Mouse (Mus musculus) ovary, adult 18-20 months (tissue): ENCODE results near the gene Spns2.
"Not testable (repeated sequence)": the region's sequence is repeated elsewhere in the genome, so short reads cannot be mapped to it uniquely, and the experiment has no call there.

Source experiments
- DNase-seq: peaks from one replicate; pipeline ENCODE4 v3.0.0; 2022; ENCODE audit warnings: low spot score, mixed read lengths

Gene Spns2

GRCm38 (mm10) chr11:72471381-72471780 lies 18.3 kb downstream of the Spns2 start:
- DNase-seq = no peak

- no peak for DNase-seq
These were observed 19.7 kb downstream of the Spns2 start for GRCm38 (mm10) chr11:72470004-72470403.

DNA sequence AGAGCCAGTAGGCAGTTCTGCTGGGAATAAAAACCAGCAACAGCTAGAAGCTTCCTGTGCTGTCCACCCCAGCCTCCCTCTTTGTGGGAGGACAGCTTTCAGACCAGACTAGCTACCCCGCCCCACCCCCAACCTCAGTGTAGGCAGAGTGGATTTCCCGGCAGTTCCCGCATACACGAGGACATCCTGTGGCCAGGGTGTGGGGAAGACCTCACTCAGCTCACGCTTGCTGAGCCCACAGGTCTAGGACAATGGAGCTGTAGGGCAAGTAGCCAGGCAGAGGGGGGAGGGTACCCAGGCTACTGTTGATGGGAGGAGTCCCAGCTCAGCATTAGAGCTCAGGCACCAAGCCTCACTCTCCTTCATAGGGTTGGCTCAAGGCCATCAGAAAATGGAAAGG lies 20.5 kb downstream of the Spns2 start:
- peak; percentile 68 for DNase-seq

DNA sequence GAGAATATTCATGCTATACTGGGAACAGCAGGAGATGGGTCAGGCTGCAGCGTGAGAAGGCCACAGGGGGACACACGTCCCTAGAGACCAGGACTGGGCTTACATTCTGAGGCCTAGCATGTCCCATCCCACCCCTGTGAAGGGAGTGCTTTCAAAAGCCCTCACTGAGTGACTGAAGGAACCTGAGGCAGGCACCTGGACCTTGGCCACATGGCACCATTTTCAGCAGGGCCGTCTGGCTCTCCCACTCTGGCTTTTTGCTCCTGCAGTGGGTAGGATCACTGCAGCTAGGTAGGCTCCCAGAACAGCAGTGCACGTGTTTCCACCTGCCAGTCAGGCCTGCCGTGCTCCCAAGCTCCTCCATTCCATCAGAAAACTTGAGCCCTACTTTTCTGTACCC lies 21.2 kb downstream of the Spns2 start:
- no peak for DNase-seq

DNA sequence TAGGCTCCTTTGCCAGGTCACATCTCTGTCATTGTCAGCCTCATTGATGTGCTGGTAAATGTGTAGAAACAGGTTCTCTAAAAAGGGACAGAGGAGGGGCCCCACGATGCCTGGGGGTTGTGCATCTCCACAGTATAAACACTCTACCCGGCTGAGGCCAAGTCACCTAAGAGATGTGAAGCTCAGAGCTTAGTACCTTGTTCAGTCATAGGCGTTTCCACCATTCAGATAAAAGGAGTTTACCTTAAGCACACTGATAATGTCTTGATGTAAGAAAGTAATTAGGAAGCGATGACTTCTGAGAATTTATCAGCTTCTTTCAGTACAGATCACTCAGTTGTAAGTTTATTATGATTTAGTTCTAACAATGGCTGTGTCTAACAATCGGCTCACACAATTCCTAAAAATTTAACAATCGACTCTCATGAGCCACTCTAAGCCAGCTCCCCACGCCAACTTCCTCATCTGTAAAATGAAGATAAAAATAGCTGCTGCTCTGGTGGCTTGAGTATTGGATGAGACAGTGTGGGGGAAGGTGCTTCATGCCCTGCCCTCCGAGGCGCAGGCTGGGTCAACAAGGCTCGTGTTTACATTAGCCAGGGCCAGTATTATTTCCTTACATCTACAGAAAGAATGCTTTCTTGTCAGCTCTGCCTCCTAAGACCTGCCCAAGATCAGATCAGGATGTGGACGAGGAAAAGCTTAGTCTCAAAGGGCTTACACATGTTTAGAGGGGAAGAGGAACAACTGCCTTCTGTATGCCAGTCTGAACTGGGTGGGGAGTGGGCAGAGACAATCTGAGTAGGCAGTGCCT lies 22.8 kb downstream of the Spns2 start:
- DNase-seq = no peak

GRCm38 (mm10) chr11:72465978-72466693 lies 23.6 kb downstream of the Spns2 start:
- no peak for DNase-seq

DNA sequence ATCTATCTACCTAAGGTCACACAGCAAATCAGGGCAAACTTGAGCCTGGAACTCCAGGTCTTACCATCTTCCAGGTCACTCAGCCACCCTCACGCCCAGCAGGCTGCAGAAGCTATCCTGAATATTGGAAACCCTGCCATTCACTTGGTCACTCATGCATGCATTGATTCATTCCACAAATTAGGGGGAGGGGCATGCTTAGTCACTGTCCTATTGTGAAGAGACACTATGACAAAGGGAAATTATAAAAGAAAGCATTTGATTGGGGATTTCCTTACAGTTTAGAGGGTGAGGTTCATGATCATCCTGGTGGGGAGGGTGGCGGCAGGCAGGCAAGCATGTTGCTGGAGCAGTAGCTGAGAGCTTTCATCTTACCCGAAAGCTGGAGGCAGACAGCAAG lies 24.9 kb downstream of the Spns2 start:
- DNase-seq = no peak

- no peak for DNase-seq
These were observed 28.2 kb downstream of the Spns2 start for GRCm38 (mm10) chr11:72461500-72461981.

- no peak for DNase-seq
These were observed 31.2 kb downstream of the Spns2 start for GRCm38 (mm10) chr11:72458502-72458901.

- DNase-seq = no peak
These were observed 31.7 kb downstream of the Spns2 start for GRCm38 (mm10) chr11:72457995-72458496.

GRCm38 (mm10) chr11:72455694-72456093 lies 34.0 kb downstream of the Spns2 start:
- DNase-seq = no peak

DNA sequence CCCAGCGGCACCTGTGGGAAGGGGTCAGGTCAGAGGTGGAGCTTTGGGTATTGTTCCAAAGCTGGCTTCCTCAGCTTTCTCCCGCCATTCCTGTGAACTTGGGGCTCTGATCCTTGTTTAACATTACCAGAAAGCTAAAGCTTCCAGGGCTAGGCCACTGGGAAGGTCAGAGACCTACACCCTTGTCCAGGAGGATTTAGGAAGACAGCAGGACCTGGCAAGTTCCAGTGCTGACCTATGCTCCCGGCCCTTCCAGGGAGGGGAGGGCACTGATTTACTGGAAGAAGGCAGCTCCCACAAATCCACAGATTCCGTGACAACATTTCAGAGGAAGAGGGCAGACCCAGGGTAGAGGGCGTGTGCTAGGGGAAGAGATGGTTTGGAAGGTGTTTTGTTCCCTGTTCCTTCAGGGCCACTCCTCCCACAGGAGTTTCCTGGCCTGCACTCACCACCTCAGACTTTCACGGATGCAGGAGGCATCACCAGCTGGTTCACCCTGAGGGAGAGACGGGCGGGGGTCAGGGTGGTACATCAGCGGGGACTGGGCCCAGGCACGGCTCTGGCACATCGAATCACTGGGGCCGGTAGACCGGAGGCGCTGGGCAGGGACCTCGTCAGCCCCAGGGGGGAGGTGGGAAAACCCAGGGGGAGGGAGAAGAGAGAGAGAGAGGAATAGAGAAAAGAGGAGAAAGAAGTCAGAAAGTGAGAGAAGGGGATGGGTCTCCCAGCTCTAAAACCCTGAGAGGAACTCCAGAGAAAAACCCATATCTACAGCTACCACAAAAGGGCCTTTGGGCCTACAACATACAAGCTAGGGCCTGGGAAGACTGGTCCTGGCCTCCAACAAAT lies 36.4 kb downstream of the Spns2 start:
- DNase-seq = no peak

DNA sequence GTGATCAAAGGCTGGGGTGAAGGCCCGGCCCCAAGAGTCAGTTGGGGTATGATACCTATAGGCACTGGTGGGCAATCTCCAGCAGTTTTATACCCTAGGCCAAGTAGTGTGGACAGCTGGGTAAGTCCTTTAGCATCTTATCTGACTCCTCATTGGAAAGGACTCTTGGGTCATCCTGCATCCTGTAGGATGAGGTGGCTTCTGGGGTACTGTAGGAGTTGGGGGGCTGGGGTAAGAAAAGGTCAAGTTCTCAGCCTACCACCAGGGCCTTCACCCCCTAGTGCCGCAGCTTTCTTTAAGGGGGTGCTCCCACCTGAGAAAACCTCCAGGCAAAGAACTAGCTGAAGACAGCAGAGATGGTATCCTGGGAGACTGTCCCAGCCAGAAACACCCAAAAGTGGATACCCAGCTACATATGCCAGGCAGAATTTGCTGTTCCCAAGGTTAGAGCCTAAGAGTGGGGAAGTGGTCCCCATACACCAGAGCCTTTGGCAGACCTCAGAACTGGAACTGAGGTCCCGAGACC lies 37.5 kb downstream of the Spns2 start:
- no peak for DNase-seq

- DNase-seq = no peak
These were observed 42.2 kb downstream of the Spns2 start for GRCm38 (mm10) chr11:72447475-72447874.

- DNase-seq = no peak
These were observed 43.2 kb downstream of the Spns2 start for GRCm38 (mm10) chr11:72446311-72447105.

DNA sequence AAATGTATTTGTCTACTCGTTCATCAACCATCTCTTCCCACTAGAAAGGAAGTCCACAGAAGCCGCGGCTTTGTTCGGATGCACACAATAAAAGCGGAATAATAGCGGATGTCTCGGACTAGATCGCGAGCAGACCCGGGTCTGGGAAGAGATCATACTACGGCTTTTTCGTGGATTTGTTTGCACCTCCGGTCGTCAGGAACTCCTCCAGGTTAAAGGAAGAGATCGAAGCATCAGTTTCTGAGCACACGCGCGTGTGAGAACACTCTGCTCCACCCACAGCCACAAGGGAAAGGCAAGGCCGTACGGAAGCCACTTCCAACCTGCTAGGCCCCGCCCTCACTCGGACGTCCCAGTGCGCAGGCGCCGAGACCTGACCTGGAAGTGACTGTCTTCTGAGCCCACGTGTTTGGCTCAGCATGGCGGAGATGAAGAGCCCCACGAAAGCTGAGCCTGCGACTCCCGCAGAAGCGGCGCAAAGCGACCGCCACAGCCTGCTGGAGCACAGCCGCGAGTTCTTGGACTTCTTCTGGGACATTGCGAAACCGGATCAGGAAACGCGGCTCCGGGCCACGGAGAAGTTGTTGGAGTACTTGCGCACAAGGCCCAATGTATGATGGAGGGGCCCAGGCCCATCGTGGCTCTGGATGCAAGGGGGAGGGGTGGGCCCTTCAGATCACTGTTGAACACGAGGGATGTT lies 48.6 kb downstream of the Spns2 start, which contains the start of gene Mybbp1a:
Mybbp1a (plus strand) TSS at position 391 of the 700 bp plus-strand sequence.
- peak; percentile 96 for DNase-seq

- DNase-seq = not testable (repeated sequence)
These were observed 49.1 kb downstream of the Spns2 start for GRCm38 (mm10) chr11:72440597-72440964.

GRCm38 (mm10) chr11:72438411-72438810 lies 51.3 kb downstream of the Spns2 start:
- DNase-seq = no peak

DNA sequence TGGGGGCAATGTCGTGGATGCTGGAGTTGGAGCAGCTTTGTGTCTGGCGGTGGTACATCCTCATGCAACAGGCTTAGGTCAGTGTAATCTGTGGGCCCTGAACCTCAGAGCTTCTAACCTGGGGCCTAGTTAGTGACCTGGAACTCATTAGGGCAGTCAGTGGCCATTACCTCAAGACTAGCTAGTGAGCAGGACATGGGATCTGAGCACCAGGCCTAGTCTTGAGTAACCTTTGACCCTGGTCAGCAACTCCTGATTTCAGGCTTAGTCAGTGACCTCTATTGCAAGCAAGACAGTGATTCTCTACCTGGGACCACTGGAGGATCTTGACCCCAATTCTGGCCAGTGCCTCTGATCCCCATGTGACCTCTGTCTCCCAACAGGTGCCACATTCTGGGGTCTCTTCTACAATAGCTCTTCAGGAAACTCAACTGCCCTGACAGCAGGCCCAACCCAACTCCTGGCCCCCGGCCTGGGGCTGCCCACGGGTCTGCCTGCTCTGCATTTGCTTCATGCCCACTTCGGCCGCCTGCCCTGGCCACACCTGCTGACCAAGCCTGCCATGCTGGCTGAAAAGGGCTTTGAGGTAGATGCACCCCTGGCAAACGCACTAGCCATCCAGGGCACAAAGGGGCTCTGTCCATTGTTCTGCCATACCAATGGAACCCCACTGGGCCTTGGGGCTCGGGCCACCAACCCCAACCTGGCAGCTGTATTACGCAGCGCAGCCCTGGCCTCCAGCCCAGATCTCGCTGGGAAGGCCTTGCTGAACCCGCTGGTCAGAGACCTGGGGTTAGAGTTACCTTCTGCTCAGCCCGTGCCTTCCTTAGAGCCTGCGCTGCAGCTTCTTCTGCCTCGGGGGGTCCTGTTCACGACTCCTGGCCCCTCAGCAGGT lies 52.7 kb downstream of the Spns2 start:
- no peak for DNase-seq
